Mouse (Mus musculus) kidney, adult 2 months (tissue): Measurements from ENCODE around the gene Nlk.

ENCODE experiments used
- CTCF ChIP-seq: fragments of 200-500 bp; conservative IDR thresholded peaks from 2 replicates; pipeline ENCODE4 v1.5.1; 2011; ENCODE audit warnings: low read depth, mild to moderate bottlenecking, control low read depth, low read length, moderate library complexity, mixed read lengths; ENCODE audit not compliant: insufficient read depth, insufficient read length
- POLR2A ChIP-seq: fragments of 200-500 bp; IDR thresholded peaks from one replicate; pipeline ENCODE4 v1.6.1; 2011; ENCODE audit warnings: low read depth, low read length, control low read depth

- no peak for TF ChIP-seq CTCF
- no peak for TF ChIP-seq POLR2A
Observed at GRCm38 (mm10) chr11:78521880-78522279, 175.3 kb downstream of the Nlk start.
